Mouse (Mus musculus) bone marrow, adult 2 months (tissue): ENCODE measurements around the gene Msantd3.

Experiments used
- CTCF ChIP-seq: fragments of 200-500 bp; IDR thresholded peaks from 2 replicates; pipeline ENCODE4 v1.5.1; 2011; ENCODE audit warnings: low read length, control low read depth; ENCODE audit not compliant: control insufficient read depth, insufficient read depth
- POLR2A ChIP-seq: fragments of 200-500 bp; IDR thresholded peaks from 2 replicates; pipeline ENCODE4 v1.6.1; 2011; ENCODE audit warnings: low read depth, mild to moderate bottlenecking, control low read depth, low read length, borderline replicate concordance; ENCODE audit not compliant: control insufficient read depth

DNA sequence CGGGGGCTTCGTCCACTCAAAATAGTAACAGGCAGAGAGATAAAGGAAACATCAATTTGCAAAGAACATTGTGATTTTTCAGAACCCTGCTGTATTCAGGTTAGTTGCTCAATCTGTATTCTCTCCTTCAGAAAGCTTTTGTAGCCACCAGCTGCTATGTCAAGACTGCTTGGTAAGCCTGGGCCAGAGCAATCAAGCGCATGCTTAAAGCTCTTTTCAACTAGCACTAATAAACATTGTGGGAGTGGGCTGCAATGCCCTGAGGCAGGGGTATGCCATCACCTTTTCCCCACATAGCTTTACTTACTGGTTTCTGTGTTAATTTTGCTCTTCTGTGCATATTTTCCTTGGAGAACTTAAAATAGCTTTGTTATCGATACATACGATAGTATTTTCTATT, 2.7 kb upstream of the Msantd3 start:
- TF ChIP-seq CTCF (no peak), POLR2A (no peak)
